Mouse (Mus musculus) lung, embryonic 15.5 days (tissue): ENCODE measurements around the gene Dscam. TPM values are rescaled to one million over a fixed set of nuclear protein-coding genes. Genes with fewer than 3 reads are reported as not detected.
"Not testable (repeated sequence)": the region's sequence is repeated elsewhere in the genome, so short reads cannot be mapped to it uniquely, and the experiment has no call there.

Experiments used
- ATAC-seq: fragments of 200-750 bp; cut with Nextera tagmentation; 2 replicates; pipeline ENCODE4 v1.8.0; 2017; ENCODE audit warnings: moderate number of reproducible peaks, borderline replicate concordance; ENCODE audit not compliant: low FRiP score, low TSS enrichment; ENCODE audit errors: extremely low read depth
- H3K27ac ChIP-seq: fragments of 300-500 bp; sonication (generic); 2 replicates; pipeline ENCODE4 v1.5.1; 2015; ENCODE audit warnings: moderate library complexity, mild to moderate bottlenecking, inconsistent platforms
- H3K27me3 ChIP-seq: fragments of 300-500 bp; sonication (generic); 2 replicates; pipeline ENCODE4 v1.6.1; 2015; ENCODE audit warnings: inconsistent platforms
- H3K36me3 ChIP-seq: fragments of 300-500 bp; sonication (generic); 2 replicates; pipeline ENCODE4 v1.6.1; 2015; ENCODE audit warnings: inconsistent platforms
- H3K4me1 ChIP-seq: fragments of 300-500 bp; sonication (generic); 2 replicates; pipeline ENCODE4 v1.6.1; 2015; ENCODE audit warnings: inconsistent platforms
- H3K4me2 ChIP-seq: fragments of 300-500 bp; sonication (generic); 2 replicates; pipeline ENCODE4 v1.6.1; 2015; ENCODE audit warnings: inconsistent platforms, mild to moderate bottlenecking, moderate library complexity
- H3K4me3 ChIP-seq: fragments of 300-500 bp; sonication (generic); 2 replicates; pipeline ENCODE4 v1.5.1; 2015; ENCODE audit warnings: mild to moderate bottlenecking, inconsistent platforms
- H3K9ac ChIP-seq: fragments of 300-500 bp; sonication (generic); 2 replicates; pipeline ENCODE4 v1.6.1; 2015; ENCODE audit warnings: inconsistent platforms
- H3K9me3 ChIP-seq: fragments of 300-500 bp; sonication (generic); 2 replicates; pipeline ENCODE4 v1.6.1; 2016; ENCODE audit warnings: inconsistent platforms
- WGBS: fragments of 180-500 bp; shearing (Covaris S2); methylation state at CpG from one replicate; pipeline ENCODE4 v1.1.7; 2015; 5-methylcytosine and 5-hydroxymethylcytosine counted together
- polyA plus RNA-seq: library from polyadenylated mRNA; unstranded; fragments of >200 nt; fragmentation: Nextera tagmentation; extraction: Ambion mirVana; gene quantifications from 2 replicates; pipeline ENCODE4 v1.2.1, GENCODE M21; 2015

Dscam gene
- polyA plus RNA-seq, 1 experiment from 2014 or later = not detected

DNA sequence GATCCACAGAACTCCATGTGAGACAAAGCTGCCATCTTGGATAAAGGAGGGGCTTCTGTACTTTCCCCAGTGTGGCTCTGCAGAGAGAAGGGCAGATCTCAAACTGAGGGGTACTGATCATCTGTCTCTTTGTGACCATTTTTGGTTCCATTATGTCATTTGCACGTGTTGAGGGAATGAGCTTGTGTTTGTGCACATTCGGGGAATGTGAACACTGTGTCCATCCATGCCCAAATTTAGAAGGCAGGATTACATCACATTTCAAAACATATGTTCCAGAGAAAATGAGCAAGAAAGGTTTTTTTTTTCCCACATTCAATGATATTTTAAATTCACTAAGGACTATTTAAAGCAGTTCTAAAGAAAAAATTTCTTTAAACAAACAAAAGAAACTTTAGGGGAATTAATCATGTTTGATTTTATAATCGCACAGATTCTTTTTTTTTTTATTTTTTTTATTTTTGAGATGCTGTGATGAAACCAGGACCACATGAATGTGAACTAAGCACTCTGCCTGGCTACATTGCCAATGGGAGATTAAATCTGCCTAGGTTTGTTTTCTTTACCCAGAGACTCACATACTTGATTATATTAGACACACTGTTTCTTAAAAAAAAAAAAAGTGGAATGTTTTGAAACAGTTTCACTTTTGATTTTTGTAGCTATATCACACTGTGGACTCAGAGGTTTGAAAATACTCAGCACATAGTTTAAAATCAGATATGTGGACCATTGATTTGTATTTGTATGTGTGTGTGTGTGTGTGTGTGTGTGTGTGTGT is 269.1 kb downstream of the Dscam start:
- no peak for ATAC-seq
- H3K9me3 ChIP-seq = no peaks in the 10 kb centered on the region
- H3K27me3 ChIP-seq = no peaks in the 10 kb centered on the region
- H3K9ac ChIP-seq = no peak overlapping the region
- 44% methylated on average over 3 of the region's 3 CpGs for WGBS
- no peak overlapping the region for H3K27ac ChIP-seq
- H3K4me1 ChIP-seq = no peaks in the 10 kb centered on the region
- H3K36me3 ChIP-seq = no peaks in the 10 kb centered on the region
- no peak overlapping the region for H3K4me2 ChIP-seq
- H3K4me3 ChIP-seq = no peak overlapping the region

DNA sequence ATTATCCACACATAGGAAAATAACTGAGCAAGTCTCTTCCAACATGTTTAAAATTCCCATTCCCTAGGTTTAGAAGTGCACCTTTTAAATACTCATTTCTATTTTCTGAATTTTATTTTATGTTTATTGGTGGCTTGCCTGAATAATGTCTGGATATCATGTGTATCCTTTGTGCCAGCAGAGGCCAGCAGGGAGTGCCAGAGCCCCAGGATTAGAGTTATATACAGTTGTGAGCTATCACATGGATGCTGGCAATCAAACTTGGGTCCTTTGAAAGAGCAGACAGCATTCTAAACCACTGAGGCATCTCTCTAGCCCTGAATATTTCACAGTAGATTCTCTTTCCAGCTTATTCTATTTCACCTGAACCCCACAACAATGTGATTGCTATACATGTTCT is 271.2 kb downstream of the Dscam start:
- no peaks in the 10 kb centered on the region for H3K9me3 ChIP-seq
- H3K27me3 ChIP-seq = no peaks in the 10 kb centered on the region
- ATAC-seq = no peak
- H3K4me2 ChIP-seq = no peak overlapping the region
- no peak overlapping the region for H3K4me3 ChIP-seq
- no peak overlapping the region for H3K27ac ChIP-seq
- no peaks in the 10 kb centered on the region for H3K4me1 ChIP-seq
- no peak overlapping the region for H3K9ac ChIP-seq
- H3K36me3 ChIP-seq = no peaks in the 10 kb centered on the region

DNA sequence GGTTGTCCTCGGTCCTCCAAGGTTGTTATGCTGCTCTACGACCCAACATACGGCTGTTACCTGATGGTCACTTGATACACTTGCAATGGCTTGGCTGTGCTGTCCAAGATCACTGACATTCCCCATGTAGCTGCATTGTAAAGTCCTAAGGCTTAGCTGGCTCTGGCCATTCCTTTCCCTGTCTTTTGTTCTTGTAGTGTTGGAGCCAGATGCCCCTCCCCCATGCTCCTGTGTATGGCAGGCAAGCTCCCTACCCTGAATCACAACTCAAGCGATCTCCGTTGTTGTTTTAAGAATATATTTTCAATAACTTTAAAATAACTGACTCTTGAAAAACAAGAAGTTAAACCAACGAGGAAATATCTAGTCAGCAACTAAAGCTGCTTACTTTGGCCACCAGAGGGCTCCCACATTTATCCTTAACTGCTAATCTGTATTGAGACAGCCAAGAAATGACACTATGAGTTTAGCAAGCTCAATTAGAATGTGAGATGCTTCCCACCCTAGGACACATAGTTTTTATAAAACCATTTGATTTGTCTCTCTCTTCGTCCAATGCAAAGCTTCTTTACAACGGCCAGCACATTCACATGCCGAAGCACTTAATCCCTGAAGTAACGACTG is 273.9 kb downstream of the Dscam start:
- no peak overlapping the region for H3K9ac ChIP-seq
- no peak overlapping the region for H3K4me2 ChIP-seq
- H3K4me1 ChIP-seq = no peaks in the 10 kb centered on the region
- H3K36me3 ChIP-seq = no peaks in the 10 kb centered on the region
- H3K4me3 ChIP-seq = no peak overlapping the region
- no peak for ATAC-seq
- no peak overlapping the region for H3K27ac ChIP-seq
- H3K9me3 ChIP-seq = no peaks in the 10 kb centered on the region
- WGBS = 64% methylated on average over 10 of the region's 10 CpGs
- H3K27me3 ChIP-seq = no peaks in the 10 kb centered on the region

DNA sequence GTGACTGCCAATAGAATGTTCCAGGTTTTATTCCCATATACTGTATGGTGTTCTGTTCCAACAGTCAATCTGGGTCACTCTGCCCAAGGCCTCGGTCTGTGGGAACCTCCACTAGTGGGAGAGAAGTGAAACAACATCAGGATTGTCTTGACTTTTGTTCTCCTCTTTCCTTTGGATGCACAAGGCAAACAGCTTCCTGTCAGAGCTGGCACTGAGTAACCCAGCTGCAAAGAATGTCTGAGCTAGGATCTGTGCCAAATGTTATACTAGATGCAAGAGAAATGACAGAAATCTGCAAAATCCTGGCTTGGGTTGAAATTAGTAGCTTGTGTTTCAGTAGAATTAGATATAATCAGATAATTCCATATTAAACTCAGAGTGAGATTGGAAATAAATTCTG is 282.5 kb downstream of the Dscam start:
- Histone ChIP-seq H3K27ac (no peak overlapping the region), H3K9me3 (no peaks in the 10 kb centered on the region), H3K9ac (no peak overlapping the region), H3K36me3 (no peaks in the 10 kb centered on the region), H3K4me3 (no peak overlapping the region), H3K27me3 (no peaks in the 10 kb centered on the region), H3K4me1 (no peaks in the 10 kb centered on the region), H3K4me2 (no peak overlapping the region)
- 35% methylated on average over 1 of the region's 1 CpGs for WGBS
- ATAC-seq = no peak

DNA sequence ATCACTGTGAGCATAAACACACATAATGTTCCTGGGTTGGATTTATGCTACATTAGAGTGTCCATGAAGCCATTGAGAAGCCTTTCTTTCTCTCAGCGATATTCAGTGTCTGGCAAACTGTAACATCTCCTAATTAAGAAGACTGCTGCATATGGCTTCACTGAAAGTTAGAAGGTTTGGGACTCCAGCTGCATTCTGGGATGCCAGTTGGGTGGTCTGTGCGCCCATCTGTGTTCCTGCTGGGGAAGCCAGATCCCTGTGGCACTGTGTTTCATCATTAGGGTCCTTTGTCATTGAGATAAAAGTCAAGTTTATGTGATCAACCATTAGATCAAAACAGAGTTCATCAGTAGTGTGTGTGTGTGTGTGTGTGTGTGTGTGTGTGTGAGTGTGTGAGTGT is 284.7 kb downstream of the Dscam start:
- H3K27me3 ChIP-seq = no peaks in the 10 kb centered on the region
- WGBS = 63% methylated on average over 2 of the region's 2 CpGs
- no peaks in the 10 kb centered on the region for H3K4me1 ChIP-seq
- H3K27ac ChIP-seq = no peak overlapping the region
- H3K4me2 ChIP-seq = no peak overlapping the region
- no peaks in the 10 kb centered on the region for H3K9me3 ChIP-seq
- H3K36me3 ChIP-seq = no peaks in the 10 kb centered on the region
- H3K9ac ChIP-seq = no peak overlapping the region
- ATAC-seq = no peak
- H3K4me3 ChIP-seq = no peak overlapping the region

DNA sequence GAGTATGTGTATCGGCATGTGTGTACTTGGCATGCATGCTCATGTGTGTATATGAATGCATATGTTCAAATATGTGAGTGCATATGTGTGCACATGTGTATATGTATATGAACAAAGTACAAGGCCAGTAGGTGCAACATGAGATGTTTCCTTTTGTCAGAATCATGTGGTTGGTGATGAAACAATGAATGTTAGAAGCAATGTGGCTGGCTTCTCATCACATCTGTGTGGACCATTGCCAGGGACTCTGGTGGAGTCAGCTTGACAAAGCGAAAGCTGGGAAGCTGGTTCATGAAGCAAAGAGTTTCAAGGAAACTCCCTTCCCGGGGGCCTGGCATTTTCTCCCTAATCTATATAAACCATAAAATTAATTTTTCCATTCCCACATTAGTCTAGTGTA is 286.0 kb downstream of the Dscam start:
- not testable (repeated sequence) for H3K4me2 ChIP-seq
- 80% methylated on average over 2 of the region's 3 CpGs for WGBS

DNA sequence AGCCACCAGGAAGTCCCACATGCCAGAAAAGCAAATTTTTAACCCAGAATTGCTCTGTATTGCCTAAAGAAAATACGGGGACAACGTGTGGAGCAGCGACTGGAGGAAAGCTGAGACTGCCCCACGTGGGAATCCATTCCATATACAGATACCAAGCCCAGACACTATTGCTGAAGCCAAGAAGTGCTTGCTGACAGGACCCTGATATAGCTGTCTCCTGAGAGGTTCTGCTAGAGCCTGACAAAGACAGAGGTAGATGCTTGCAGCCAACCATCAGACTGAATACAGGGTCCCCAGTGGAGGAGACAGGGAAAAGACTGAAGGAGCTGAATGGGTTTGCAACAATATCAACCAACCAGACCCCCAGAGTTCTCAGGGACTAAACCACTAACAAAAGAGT is 293.3 kb downstream of the Dscam start:
- Histone ChIP-seq H3K27me3 (no peaks in the 10 kb centered on the region), H3K9me3 (no peaks in the 10 kb centered on the region), H3K4me1 (no peaks in the 10 kb centered on the region), H3K4me2 (no peak overlapping the region), H3K9ac (no peak overlapping the region), H3K27ac (no peak overlapping the region), H3K4me3 (no peak overlapping the region), H3K36me3 (no peaks in the 10 kb centered on the region)
- no peak for ATAC-seq
- 68% methylated on average over 4 of the region's 4 CpGs for WGBS

More for the DNA sequence above, 286.0 kb downstream of the Dscam start:
- H3K27ac ChIP-seq, H3K9ac ChIP-seq, ATAC-seq, H3K4me3 ChIP-seq, H3K9me3 ChIP-seq, H3K36me3 ChIP-seq, H3K4me1 ChIP-seq, H3K27me3 ChIP-seq: not testable (repeated sequence)

DNA sequence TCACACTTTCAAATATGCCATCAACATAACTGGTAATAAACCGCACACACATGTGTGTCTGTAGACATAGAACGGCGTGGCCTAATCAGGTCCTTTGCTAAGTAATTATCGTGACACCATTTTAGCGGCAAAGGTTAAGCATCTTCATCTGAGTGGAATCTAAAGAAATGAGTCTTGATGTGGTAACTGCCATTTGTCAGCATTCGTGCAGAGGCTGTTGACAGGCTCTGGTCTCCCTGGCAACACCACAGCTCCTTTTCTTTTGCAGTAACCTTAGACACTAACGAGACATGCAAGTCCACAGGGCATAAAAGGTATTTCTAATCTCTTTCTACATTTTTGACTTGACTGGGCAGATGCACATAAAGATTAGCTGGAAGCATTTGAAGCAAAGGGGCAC is 297.8 kb downstream of the Dscam start:
- no peak for ATAC-seq
- Histone ChIP-seq H3K27me3 (no peaks in the 10 kb centered on the region), H3K4me2 (no peak overlapping the region), H3K9ac (no peak overlapping the region), H3K27ac (no peak overlapping the region), H3K9me3 (no peaks in the 10 kb centered on the region), H3K36me3 (no peaks in the 10 kb centered on the region), H3K4me3 (no peak overlapping the region), H3K4me1 (no peaks in the 10 kb centered on the region)
- 56% methylated on average over 7 of the region's 7 CpGs for WGBS

DNA sequence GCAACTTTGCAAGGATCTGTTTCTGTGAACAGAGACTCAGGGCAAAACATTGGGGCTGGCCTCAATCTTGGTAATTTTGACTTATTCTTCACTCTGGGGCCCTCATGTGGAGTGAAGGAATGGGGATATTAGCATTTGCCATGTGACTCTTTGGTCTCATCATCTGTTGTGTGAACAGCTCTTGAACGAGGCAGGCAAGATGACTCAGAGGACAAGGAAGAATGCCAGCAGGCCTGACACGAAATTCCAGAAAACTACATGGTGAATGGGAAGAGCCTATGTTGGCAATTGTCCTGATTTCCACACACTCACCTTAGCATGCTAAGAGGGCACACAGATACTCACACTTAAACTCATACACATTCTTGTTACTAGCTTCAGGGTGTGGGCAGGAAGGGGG is 313.0 kb downstream of the Dscam start:
- Histone ChIP-seq H3K9me3 (no peaks in the 10 kb centered on the region), H3K4me3 (no peak overlapping the region), H3K27me3 (no peaks in the 10 kb centered on the region), H3K4me1 (no peaks in the 10 kb centered on the region), H3K36me3 (no peaks in the 10 kb centered on the region), H3K4me2 (no peak overlapping the region), H3K9ac (no peak overlapping the region), H3K27ac (no peak overlapping the region)
- ATAC-seq = no peak
- WGBS = 27% methylated on average over 2 of the region's 2 CpGs

DNA sequence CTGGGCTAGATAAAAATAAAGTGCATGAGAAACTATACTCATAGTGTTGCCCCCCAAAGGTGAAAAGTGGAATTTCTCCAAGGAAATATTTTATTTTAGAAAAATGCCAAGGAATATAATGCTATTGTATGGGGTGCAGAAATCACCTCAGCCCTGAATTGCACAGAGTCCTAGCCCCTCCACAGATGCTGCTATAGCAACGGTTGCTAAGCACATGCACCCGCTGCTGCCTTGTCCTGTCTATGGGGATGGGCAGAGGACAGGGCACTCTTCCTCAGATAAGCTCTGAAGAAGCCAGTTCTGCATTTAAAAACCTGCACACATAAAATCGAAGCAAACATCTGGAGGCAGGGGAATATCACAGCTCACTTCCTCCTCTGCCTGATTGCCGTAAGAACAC is 315.5 kb downstream of the Dscam start:
- no peak overlapping the region for H3K9ac ChIP-seq
- H3K36me3 ChIP-seq = no peaks in the 10 kb centered on the region
- ATAC-seq = no peak
- 73% methylated on average over 4 of the region's 4 CpGs for WGBS
- no peak overlapping the region for H3K4me2 ChIP-seq
- H3K4me1 ChIP-seq = no peaks in the 10 kb centered on the region
- no peak overlapping the region for H3K4me3 ChIP-seq
- no peak overlapping the region for H3K27ac ChIP-seq
- no peaks in the 10 kb centered on the region for H3K27me3 ChIP-seq
- H3K9me3 ChIP-seq = no peaks in the 10 kb centered on the region

DNA sequence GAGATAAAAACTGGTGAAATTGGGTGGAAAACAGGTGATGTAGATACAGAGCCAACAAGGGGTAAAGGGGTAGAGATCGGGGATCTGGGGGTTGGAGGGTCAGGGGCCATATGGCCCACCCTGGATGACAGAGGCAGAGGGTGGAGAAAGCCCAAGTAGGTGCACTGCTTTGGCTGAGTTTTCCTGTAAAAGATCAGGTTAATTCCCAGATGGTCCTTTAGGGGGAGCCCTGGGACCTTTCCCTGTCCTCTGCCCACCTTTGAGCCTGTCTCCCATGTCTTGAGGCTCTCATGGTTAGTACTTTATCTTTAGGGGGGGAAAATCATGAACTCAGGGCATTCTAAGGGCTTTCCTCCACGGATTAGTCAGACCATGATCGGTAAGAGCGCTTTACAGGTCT is 318.2 kb downstream of the Dscam start:
- H3K4me3 ChIP-seq = no peak overlapping the region
- no peaks in the 10 kb centered on the region for H3K36me3 ChIP-seq
- no peak overlapping the region for H3K27ac ChIP-seq
- H3K4me1 ChIP-seq = no peaks in the 10 kb centered on the region
- ATAC-seq = no peak
- H3K4me2 ChIP-seq = no peak overlapping the region
- H3K9ac ChIP-seq = no peak overlapping the region
- no peaks in the 10 kb centered on the region for H3K27me3 ChIP-seq
- 14% methylated on average over 4 of the region's 4 CpGs for WGBS
- no peaks in the 10 kb centered on the region for H3K9me3 ChIP-seq

DNA sequence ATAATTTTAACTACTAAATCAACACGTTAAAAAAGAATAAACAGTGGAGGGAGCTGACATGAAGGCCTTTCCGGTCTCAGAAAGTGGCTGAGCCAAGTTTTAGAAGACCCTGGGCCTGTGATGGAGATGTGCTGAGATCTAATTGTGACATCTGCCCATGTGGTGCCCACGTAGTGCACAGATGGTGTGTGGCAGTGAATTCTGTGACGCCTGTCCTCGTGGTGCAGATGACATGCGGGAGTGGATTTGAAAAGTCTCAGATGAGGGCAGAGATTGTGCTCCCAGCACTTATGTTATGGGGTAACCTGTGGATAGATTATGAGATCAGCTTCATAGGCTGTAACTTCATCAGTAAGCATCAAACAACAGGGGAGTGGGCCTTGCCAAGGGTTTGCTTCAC is 321.6 kb downstream of the Dscam start:
- WGBS = 61% methylated on average over 6 of the region's 6 CpGs
- H3K4me3 ChIP-seq = no peak overlapping the region
- no peak overlapping the region for H3K4me2 ChIP-seq
- H3K9me3 ChIP-seq = no peaks in the 10 kb centered on the region
- H3K4me1 ChIP-seq = no peaks in the 10 kb centered on the region
- H3K27ac ChIP-seq = no peak overlapping the region
- no peaks in the 10 kb centered on the region for H3K36me3 ChIP-seq
- H3K27me3 ChIP-seq = no peaks in the 10 kb centered on the region
- no peak for ATAC-seq
- H3K9ac ChIP-seq = no peak overlapping the region
